Comparison of ENCODE assay signal across 21 mouse cellular contexts in the genomic region with DNA sequence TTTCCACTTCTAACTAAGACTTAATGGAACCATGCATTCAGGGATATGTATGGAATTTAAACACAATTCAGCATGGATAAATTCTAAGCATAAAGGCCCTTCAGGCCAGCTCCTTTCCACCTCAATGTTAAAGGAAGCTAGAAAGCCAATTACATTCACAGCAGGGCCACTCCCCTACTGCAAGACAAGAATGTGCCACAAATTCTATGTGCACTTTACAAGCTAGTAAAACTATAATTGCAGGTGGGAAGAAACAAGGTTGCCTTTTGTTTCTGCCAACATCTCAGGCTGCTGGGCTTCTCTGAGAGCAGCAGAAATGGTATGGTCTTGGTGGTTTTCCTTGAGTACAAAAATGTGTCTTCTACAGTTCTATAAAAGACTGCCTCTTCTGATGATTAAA.
DNase-seq lines count a peak whose midpoint lies in the region; ATAC-seq and TF ChIP-seq lines count a peak whose summit lies in the region.
"Had no signal": no experiment of that assay in that cellular context is flagged by ENCODE, and none has a peak within 500 bp of the region (broad histone marks: within the 10 kb centered on the region; RNA-seq: fewer than 3 reads in every experiment).

No protein-coding gene starts in this region.

- peaks cover 10% of the 10 kb centered on the region; the same call in 1 of the 2 replicates for H3K4me1 ChIP-seq in intestine, embryonic 15.5 days (replicated peaks)
- 0 out of 2 replicates have a peak, but pooled peaks cover 4% of the 10 kb centered on the region for H3K4me1 ChIP-seq in intestine, postnatal 0 days (replicated peaks; ENCODE audit: control insufficient read depth, insufficient read depth, low read length)
- peaks cover 22% of the 10 kb centered on the region for H3K4me1 ChIP-seq in intestine, embryonic 16.5 days (ENCODE audit: control insufficient read depth, insufficient read depth, low read length)
- peaks cover 38% of the 10 kb centered on the region for H3K4me1 ChIP-seq in limb, embryonic 14.5 days (ENCODE audit: control insufficient read depth, insufficient read depth, low read length)

- peak; percentile 47 for DNase-seq in ZHBTc4 (ENCODE audit: low read depth, low spot score)
- DNase-seq in limb, embryonic 14.5 days (ENCODE audit: low spot score), result peak; percentile 20
- no peak for DNase-seq in gastrocnemius, postnatal 10 days
- DNase-seq in cerebellum, adult 11 months, result no peak
- no peak for DNase-seq in cerebellum, adult 18-20 months
- DNase-seq: adrenal gland, postnatal 10 days; cerebellum, adult 2 months; cerebellum, postnatal 10 days; gastrocnemius, adult 2 months; gastrocnemius, postnatal 36 days; heart, adult 18-20 months; heart, postnatal 14 days had no signal

- peak; percentile 57 for ATAC-seq in intestine, embryonic 15.5 days
- ATAC-seq in intestine, postnatal 0 days, result no peak
- peak; percentile 36; the same call in 1 of the 2 replicates for ATAC-seq in intestine, embryonic 16.5 days
- ATAC-seq in limb, embryonic 14.5 days (ENCODE audit: low FRiP score, low read depth), result no peak
- ATAC-seq: forebrain, embryonic 15.5 days; inflammation-experienced regulatory T-cells, adult 6 months had no signal

- H3K9me3 ChIP-seq in intestine, embryonic 15.5 days, result no peaks in the 10 kb centered on the region
- no peaks in the 10 kb centered on the region for H3K9me3 ChIP-seq in intestine, postnatal 0 days (ENCODE audit: control insufficient read depth)
- H3K9me3 ChIP-seq in intestine, embryonic 16.5 days (ENCODE audit: control insufficient read depth, low read length), result no peaks in the 10 kb centered on the region
- no peaks in the 10 kb centered on the region for H3K9me3 ChIP-seq in limb, embryonic 14.5 days (ENCODE audit: control insufficient read depth, low read length)
- H3K9me3 ChIP-seq: embryonic facial prominence, embryonic 10.5 days; forebrain, embryonic 15.5 days; heart, embryonic 10.5 days; heart, embryonic 15.5 days; hindbrain, embryonic 15.5 days had no signal

- 0 out of 2 replicates have a peak overlapping the region, but pooled peaks have one; percentile 13 for H3K27ac ChIP-seq in intestine, embryonic 15.5 days
- H3K27ac ChIP-seq in intestine, postnatal 0 days (ENCODE audit: low read depth, low read length), result no peak overlapping the region
- H3K27ac ChIP-seq in intestine, embryonic 16.5 days (ENCODE audit: low read length), result no peak overlapping the region
- 0 out of 2 replicates have a peak overlapping the region, but pooled peaks have one; percentile 55 for H3K27ac ChIP-seq in limb, embryonic 14.5 days (replicated peaks; ENCODE audit: low read depth, low read length)
- H3K27ac ChIP-seq: embryonic facial prominence, embryonic 10.5 days; forebrain, embryonic 15.5 days; gastrocnemius, adult 2 months; heart, embryonic 15.5 days; hindbrain, embryonic 15.5 days had no signal

- no peak for TF ChIP-seq CTCF in intestine, postnatal 0 days (IDR thresholded peaks at IDR 0.05; ENCODE audit: low read depth)

- no peak overlapping the region for H3K4me2 ChIP-seq in intestine, embryonic 15.5 days (replicated peaks)
- no peak overlapping the region for H3K4me2 ChIP-seq in intestine, postnatal 0 days (replicated peaks; ENCODE audit: low read depth)
- no peak overlapping the region for H3K4me2 ChIP-seq in intestine, embryonic 16.5 days (ENCODE audit: low read depth, low read length)
- H3K4me2 ChIP-seq in limb, embryonic 14.5 days (replicated peaks; ENCODE audit: low read depth, low read length, severe bottlenecking), result no peak overlapping the region
- H3K4me2 ChIP-seq: forebrain, embryonic 15.5 days; heart, embryonic 15.5 days; hindbrain, embryonic 15.5 days had no signal

- H3K36me3 ChIP-seq in intestine, embryonic 15.5 days, result no peaks in the 10 kb centered on the region
- no peaks in the 10 kb centered on the region for H3K36me3 ChIP-seq in intestine, postnatal 0 days (ENCODE audit: control insufficient read depth, insufficient read depth)
- H3K36me3 ChIP-seq in intestine, embryonic 16.5 days (ENCODE audit: control insufficient read depth, insufficient read depth, low read length), result no peaks in the 10 kb centered on the region
- H3K36me3 ChIP-seq in limb, embryonic 14.5 days (ENCODE audit: control insufficient read depth, insufficient read depth, low read length), result no peaks in the 10 kb centered on the region
- H3K36me3 ChIP-seq: embryonic facial prominence, embryonic 10.5 days; forebrain, embryonic 15.5 days; heart, embryonic 10.5 days; heart, embryonic 15.5 days; hindbrain, embryonic 15.5 days had no signal

- H3K27me3 ChIP-seq in intestine, embryonic 15.5 days (replicated peaks), result no peaks in the 10 kb centered on the region
- no peaks in the 10 kb centered on the region for H3K27me3 ChIP-seq in intestine, postnatal 0 days (replicated peaks; ENCODE audit: control insufficient read depth, insufficient read depth, low read length)
- H3K27me3 ChIP-seq in intestine, embryonic 16.5 days (replicated peaks; ENCODE audit: control insufficient read depth, insufficient read depth, low read length), result no peaks in the 10 kb centered on the region
- H3K27me3 ChIP-seq in limb, embryonic 14.5 days (ENCODE audit: control insufficient read depth, insufficient read depth, low read length), result no peaks in the 10 kb centered on the region
- H3K27me3 ChIP-seq: forebrain, embryonic 15.5 days; heart, embryonic 15.5 days; hindbrain, embryonic 15.5 days had no signal

- no peak overlapping the region for H3K9ac ChIP-seq in intestine, embryonic 15.5 days
- no peak overlapping the region for H3K9ac ChIP-seq in intestine, postnatal 0 days (ENCODE audit: low read depth, low read length)
- H3K9ac ChIP-seq in intestine, embryonic 16.5 days (ENCODE audit: low read depth, low read length), result no peak overlapping the region
- no peak overlapping the region for H3K9ac ChIP-seq in limb, embryonic 14.5 days (ENCODE audit: low read depth, low read length, severe bottlenecking)
- H3K9ac ChIP-seq: forebrain, embryonic 15.5 days; heart, embryonic 15.5 days; hindbrain, embryonic 15.5 days had no signal

- no peak overlapping the region for H3K4me3 ChIP-seq in intestine, embryonic 15.5 days (replicated peaks)
- no peak overlapping the region for H3K4me3 ChIP-seq in intestine, postnatal 0 days (ENCODE audit: low read depth, low read length)
- H3K4me3 ChIP-seq in intestine, embryonic 16.5 days (ENCODE audit: low read length), result no peak overlapping the region
- H3K4me3 ChIP-seq in limb, embryonic 14.5 days (replicated peaks; ENCODE audit: low read length), result no peak overlapping the region
- H3K4me3 ChIP-seq: embryonic facial prominence, embryonic 10.5 days; forebrain, embryonic 15.5 days; gastrocnemius, adult 2 months; heart, embryonic 10.5 days; heart, embryonic 15.5 days; hindbrain, embryonic 15.5 days had no signal

- no peak for TF ChIP-seq POLR2A in limb, embryonic 14.5 days (IDR thresholded peaks at IDR 0.05; ENCODE audit: borderline replicate concordance, extremely low read depth, insufficient read depth, insufficient read length)

Comparison
In these comparisons a context has a peak if more than half of its experiments do, and no peak if none do; other contexts are left out.
1. ATAC-seq: peak in intestine, embryonic 15.5 days (single experiment) and intestine, embryonic 16.5 days (single experiment); none in intestine, postnatal 0 days (single experiment) and limb, embryonic 14.5 days (single experiment).
2. H3K27ac ChIP-seq: peak in intestine, embryonic 15.5 days (single experiment) and limb, embryonic 14.5 days (single experiment); none in intestine, postnatal 0 days (single experiment) and intestine, embryonic 16.5 days (single experiment).
3. DNase-seq: peak in ZHBTc4 (single experiment) and limb, embryonic 14.5 days (single experiment); none in gastrocnemius, postnatal 10 days (single experiment), cerebellum, adult 11 months (single experiment) and cerebellum, adult 18-20 months (0 of 2).